Mouse (Mus musculus) lung, embryonic 15.5 days (tissue): ENCODE measurements around the gene Col5a2. TPM values are rescaled to one million over a fixed set of nuclear protein-coding genes. Genes with fewer than 3 reads are reported as not detected.

ENCODE experiments used
- polyA plus RNA-seq: library from polyadenylated mRNA; unstranded; fragments of >200 nt; fragmentation: Nextera tagmentation; extraction: Ambion mirVana; gene quantifications from 2 replicates; pipeline ENCODE4 v1.2.1, GENCODE M21; 2015

The Col5a2 gene
- polyA plus RNA-seq, 1 experiment from 2014 or later = 85.9 TPM

Other genes with a start within 250 kb of the Col5a2 start
- 1,473 and 1,574 TPM in 2 replicates for gene Col3a1, start 191.7 kb downstream of the Col5a2 start, polyA plus RNA-seq